Mouse (Mus musculus) G1E (cell line): ENCODE results near the gene Acot2. TPM values are rescaled to one million over a fixed set of nuclear protein-coding genes. Genes with fewer than 3 reads are reported as not detected.
"Not testable (repeated sequence)": the region's sequence is repeated elsewhere in the genome, so short reads cannot be mapped to it uniquely, and the experiment has no call there.

Experiments used
- ATAC-seq: 2 replicates; pipeline ENCODE4 v1.8.0; 2016; ENCODE audit warnings: mild to moderate bottlenecking; ENCODE audit not compliant: insufficient number of reproducible peaks, poor library complexity, low FRiP score, severe bottlenecking; ENCODE audit errors: extremely low read depth
- DNase-seq: peaks from one replicate; pipeline ENCODE4 v3.0.0; 2012; ENCODE audit warnings: low spot score
- H3K27me3 ChIP-seq: 2 replicates; pipeline ENCODE4 v1.6.1; 2012; ENCODE audit warnings: mild to moderate bottlenecking, low read length, inconsistent platforms; ENCODE audit not compliant: insufficient read depth
- H3K36me3 ChIP-seq: replicated peaks from 2 replicates; pipeline ENCODE3; 2012; ENCODE audit warnings: mild to moderate bottlenecking, inconsistent platforms
- H3K4me1 ChIP-seq: 2 replicates; pipeline ENCODE4 v1.6.1; 2012; ENCODE audit warnings: low read depth, low read length, inconsistent platforms, mixed read lengths; ENCODE audit not compliant: insufficient read depth
- H3K4me3 ChIP-seq: 2 replicates; pipeline ENCODE4 v1.5.1; 2012; ENCODE audit warnings: low read depth, mild to moderate bottlenecking, inconsistent platforms, low read length, moderate library complexity, mixed read lengths
- H3K9me3 ChIP-seq: replicated peaks from 2 replicates; pipeline ENCODE4 v1.6.1; 2012; ENCODE audit warnings: inconsistent platforms
- CTCF ChIP-seq: IDR thresholded peaks from 2 replicates; pipeline ENCODE4 v1.5.1; 2012; ENCODE audit warnings: low read depth, low read length, inconsistent platforms, mixed read lengths
- GATA1 ChIP-seq: IDR thresholded peaks from 2 replicates; pipeline ENCODE4 v1.6.1; 2012; ENCODE audit warnings: borderline replicate concordance, low read length, inconsistent platforms, mixed read lengths
- GATA2 ChIP-seq: IDR thresholded peaks from 2 replicates; pipeline ENCODE4 v1.6.1; 2012; ENCODE audit warnings: low read depth, low read length, inconsistent platforms, borderline replicate concordance
- POLR2AphosphoS5 ChIP-seq: IDR thresholded peaks from 2 replicates; pipeline ENCODE4 v1.6.1; 2012; ENCODE audit warnings: low read depth, low read length, inconsistent platforms; ENCODE audit not compliant: insufficient replicate concordance
- TAL1 ChIP-seq: conservative IDR thresholded peaks from 2 replicates; pipeline ENCODE4 v1.6.1; 2012; ENCODE audit warnings: low read depth, low read length, inconsistent platforms, mixed read lengths
- polyA plus RNA-seq: library from polyadenylated mRNA; stranded (reverse); fragments of >175 nt; gene quantifications from 2 replicates; pipeline ENCODE4 v1.2.3, GENCODE M21; 2012
- total RNA-seq, 2 experiments: library from RNA; stranded (forward) in 1 of 2; stranded (reverse) in 1 of 2; fragments of 200-1000 nt in 1 of 2; fragments of >200 nt in 1 of 2; fragmentation: Nextera tagmentation in 1 of 2; gene quantifications; 2 replicates each; pipeline ENCODE4 v1.2.3; 2014 to 2017

The Acot2 gene
- total and polyA plus RNA-seq, 3 experiments, result 0.02 to 0.22 TPM; not detected in 1

DNA sequence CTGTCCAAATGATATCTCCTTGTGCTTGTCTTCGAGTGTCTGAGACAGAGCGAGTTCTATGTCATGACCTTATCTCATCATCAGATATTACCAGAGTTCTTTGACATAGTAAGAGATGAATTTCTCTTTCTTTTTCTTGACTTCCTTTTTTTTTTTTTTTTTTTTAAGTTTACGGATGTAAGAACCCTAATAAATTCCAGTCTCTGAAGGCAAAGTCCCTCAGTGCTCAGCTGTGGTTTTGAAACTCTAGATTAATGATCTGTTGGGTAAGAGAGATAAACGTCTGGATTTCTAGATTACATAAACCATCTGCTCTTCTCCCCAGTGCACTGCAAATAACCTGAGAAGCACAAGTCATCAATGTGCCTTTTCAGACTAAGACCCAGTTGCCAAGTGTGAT lies 46.4 kb downstream of the Acot2 start:
- TF ChIP-seq GATA1 (no peak), GATA2 (no peak), CTCF (no peak), TAL1 (peak; percentile 86), POLR2AphosphoS5 (no peak)
- H3K9me3 ChIP-seq, result peaks cover 13% of the 10 kb centered on the region
- H3K36me3 ChIP-seq, result no peaks in the 10 kb centered on the region
- no peak for DNase-seq
- H3K4me1 ChIP-seq, result peaks cover 45% of the 10 kb centered on the region
- H3K4me3 ChIP-seq, result no peak overlapping the region
- no peaks in the 10 kb centered on the region for H3K27me3 ChIP-seq
- peak; percentile 89 for ATAC-seq

DNA sequence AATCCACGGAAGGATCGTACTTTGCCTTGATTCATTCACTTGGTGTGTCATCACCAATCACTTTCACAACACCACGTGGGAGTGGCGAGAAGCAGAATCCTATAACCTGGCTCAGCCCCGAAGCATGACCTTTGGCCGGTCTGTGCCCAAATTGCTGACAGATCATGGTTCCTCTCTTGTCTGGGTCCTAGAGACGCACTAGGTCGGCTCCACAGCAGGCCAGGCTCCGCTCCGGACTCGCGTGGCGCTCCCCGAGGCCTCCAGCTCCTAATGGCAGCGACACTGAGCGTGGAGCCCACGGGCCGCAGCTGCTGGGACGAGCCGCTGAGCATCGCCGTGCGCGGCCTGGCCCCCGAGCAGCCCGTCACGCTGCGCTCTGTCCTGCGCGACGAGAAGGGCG lies 50.6 kb downstream of the Acot2 start, which contains the start of gene Acot4:
Acot4 (plus strand) TSS at position 139 of the 400 bp plus-strand sequence.
- DNase-seq, H3K4me3 ChIP-seq, H3K27me3 ChIP-seq, H3K36me3 ChIP-seq, ATAC-seq: not testable (repeated sequence)
- Histone ChIP-seq H3K4me1 (peaks cover 28% of the 10 kb centered on the region), H3K9me3 (peaks cover 19% of the 10 kb centered on the region)

DNA sequence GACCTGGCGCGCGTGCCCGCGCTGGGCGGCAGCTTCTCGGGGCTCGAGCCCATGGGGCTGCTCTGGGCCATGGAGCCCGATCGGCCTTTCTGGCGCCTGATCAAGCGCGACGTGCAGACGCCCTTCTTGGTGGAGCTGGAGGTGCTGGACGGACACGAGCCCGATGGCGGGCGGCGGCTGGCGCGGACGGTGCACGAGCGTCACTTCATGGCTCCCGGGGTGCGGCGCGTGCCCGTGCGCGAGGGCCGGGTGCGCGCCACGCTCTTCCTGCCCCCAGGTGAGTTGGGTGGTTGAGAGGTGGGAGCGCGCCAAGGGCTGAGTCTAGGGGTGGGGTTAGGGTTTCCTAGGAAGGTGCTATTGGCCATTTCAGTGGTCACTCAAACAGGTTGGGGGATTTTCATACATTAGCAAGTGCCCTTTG lies 51.0 kb downstream of the Acot2 start, which contains the start of gene Gm49366:
Gm49366 (plus strand) TSS at position 245 of the 421 bp plus-strand sequence.
- Histone ChIP-seq H3K9me3 (peaks cover 19% of the 10 kb centered on the region), H3K4me1 (peaks cover 24% of the 10 kb centered on the region), H3K27me3 (peaks cover 12% of the 10 kb centered on the region)
- DNase-seq, ATAC-seq, H3K36me3 ChIP-seq, H3K4me3 ChIP-seq: not testable (repeated sequence)

DNA sequence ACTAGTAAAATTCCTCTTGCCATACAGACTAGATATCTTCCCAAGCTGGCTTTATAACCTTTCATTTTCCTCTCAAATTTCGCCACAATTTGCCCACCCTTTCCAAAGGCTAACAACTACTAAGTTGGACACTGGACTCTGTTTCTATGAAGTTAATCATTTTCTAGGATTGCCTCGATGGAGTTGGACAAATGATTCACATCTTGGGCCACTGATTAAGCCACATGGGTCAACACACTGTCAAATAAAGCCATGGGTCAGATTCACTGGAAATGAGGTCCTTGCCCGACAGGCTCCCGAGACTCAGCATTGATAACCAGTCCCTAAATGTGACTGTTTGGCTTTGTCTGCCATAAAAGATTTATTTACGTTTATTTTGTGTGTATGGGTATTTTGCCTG lies 54.6 kb downstream of the Acot2 start:
- Histone ChIP-seq H3K4me3 (no peak overlapping the region), H3K4me1 (peaks cover 6% of the 10 kb centered on the region), H3K36me3 (no peaks in the 10 kb centered on the region), H3K27me3 (peaks cover 22% of the 10 kb centered on the region), H3K9me3 (peaks cover 19% of the 10 kb centered on the region)
- TF ChIP-seq GATA2 (no peak), POLR2AphosphoS5 (no peak), CTCF (no peak), GATA1 (no peak), TAL1 (no peak)
- DNase-seq (no peak), ATAC-seq (no peak)

Other genes starting within 250 kb of the Acot2 start
- gene Papln, start 224.2 kb upstream of the Acot2 start, total RNA-seq (2014; fragmentation: Nextera tagmentation), result not detected in 2 replicates
- 0.05 and 0.06 TPM in 2 replicates for gene Papln, start 224.2 kb upstream of the Acot2 start, total RNA-seq (2017)
- gene Papln, start 224.2 kb upstream of the Acot2 start, polyA plus RNA-seq, result 0.03 and 0.07 TPM in 2 replicates
- gene Numb, start 65.9 kb upstream of the Acot2 start, total RNA-seq (2014; fragmentation: Nextera tagmentation), result 50.2 and 65.8 TPM in 2 replicates
- gene Numb, start 65.9 kb upstream of the Acot2 start, total RNA-seq (2017), result 52.8 and 58.1 TPM in 2 replicates
- gene Numb, start 65.9 kb upstream of the Acot2 start, polyA plus RNA-seq, result 34.4 and 40.1 TPM in 2 replicates
- 25.8 and 30.6 TPM in 2 replicates for gene Riox1, start 37.3 kb upstream of the Acot2 start, total RNA-seq (2014; fragmentation: Nextera tagmentation)
- 28.0 and 35.7 TPM in 2 replicates for gene Riox1, start 37.3 kb upstream of the Acot2 start, total RNA-seq (2017)
- gene Riox1, start 37.3 kb upstream of the Acot2 start, polyA plus RNA-seq, result 107 and 138 TPM in 2 replicates
- gene Heatr4, start 3.0 kb upstream of the Acot2 start, total RNA-seq (2014; fragmentation: Nextera tagmentation), result not detected in 2 replicates
- 0.06 and 0.22 TPM in 2 replicates for gene Heatr4, start 3.0 kb upstream of the Acot2 start, total RNA-seq (2017)
- gene Heatr4, start 3.0 kb upstream of the Acot2 start, polyA plus RNA-seq, result not detected in 2 replicates
- not detected in 2 replicates for gene Acot1, start 21.6 kb downstream of the Acot2 start, total RNA-seq (2014; fragmentation: Nextera tagmentation)
- 0.11 TPM in 1 of 2 replicates, not detected in the other for gene Acot1, start 21.6 kb downstream of the Acot2 start, total RNA-seq (2017)
- gene Acot1, start 21.6 kb downstream of the Acot2 start, polyA plus RNA-seq, result not detected in 2 replicates
- not detected in 2 replicates for gene Acot4, start 50.5 kb downstream of the Acot2 start, total RNA-seq (2014; fragmentation: Nextera tagmentation)
- 0.05 and 0.06 TPM in 2 replicates for gene Acot4, start 50.5 kb downstream of the Acot2 start, total RNA-seq (2017)
- gene Acot4, start 50.5 kb downstream of the Acot2 start, polyA plus RNA-seq, result not detected in 2 replicates
- gene Gm49366, start 51.1 kb downstream of the Acot2 start, total RNA-seq (2014; fragmentation: Nextera tagmentation), result not detected in 2 replicates
- not detected in 2 replicates for gene Gm49366, start 51.1 kb downstream of the Acot2 start, total RNA-seq (2017)
- gene Gm49366, start 51.1 kb downstream of the Acot2 start, polyA plus RNA-seq, result not detected in 2 replicates
- not detected in 2 replicates for gene Acot3, start 64.3 kb downstream of the Acot2 start, total RNA-seq (2014; fragmentation: Nextera tagmentation)
- gene Acot3, start 64.3 kb downstream of the Acot2 start, total RNA-seq (2017), result not detected in 2 replicates
- 0.03 TPM in 2 replicates for gene Acot3, start 64.3 kb downstream of the Acot2 start, polyA plus RNA-seq
- gene Acot5, start 81.5 kb downstream of the Acot2 start, total RNA-seq (2014; fragmentation: Nextera tagmentation), result not detected in 2 replicates
- gene Acot5, start 81.5 kb downstream of the Acot2 start, total RNA-seq (2017), result not detected in 2 replicates
- not detected in 2 replicates for gene Acot5, start 81.5 kb downstream of the Acot2 start, polyA plus RNA-seq
- gene Acot6, start 112.8 kb downstream of the Acot2 start, total RNA-seq (2014; fragmentation: Nextera tagmentation), result not detected in 2 replicates
- gene Acot6, start 112.8 kb downstream of the Acot2 start, total RNA-seq (2017), result 0.12 and 0.33 TPM in 2 replicates
- gene Acot6, start 112.8 kb downstream of the Acot2 start, polyA plus RNA-seq, result not detected in 2 replicates
- gene Dnal1, start 126.5 kb downstream of the Acot2 start, total RNA-seq (2014; fragmentation: Nextera tagmentation), result 1.1 and 3.6 TPM in 2 replicates
- 0.49 and 0.76 TPM in 2 replicates for gene Dnal1, start 126.5 kb downstream of the Acot2 start, total RNA-seq (2017)
- gene Dnal1, start 126.5 kb downstream of the Acot2 start, polyA plus RNA-seq, result 0.01 and 0.14 TPM in 2 replicates
- gene Pnma1, start 160.6 kb downstream of the Acot2 start, total RNA-seq (2014; fragmentation: Nextera tagmentation), result 0.58 and 0.83 TPM in 2 replicates
- 0.76 and 1.5 TPM in 2 replicates for gene Pnma1, start 160.6 kb downstream of the Acot2 start, total RNA-seq (2017)
- 0.14 TPM in 2 replicates for gene Pnma1, start 160.6 kb downstream of the Acot2 start, polyA plus RNA-seq
- gene Elmsan1, start 231.0 kb downstream of the Acot2 start, total RNA-seq (2014; fragmentation: Nextera tagmentation), result 66.7 and 72.7 TPM in 2 replicates
- gene Elmsan1, start 231.0 kb downstream of the Acot2 start, total RNA-seq (2017), result 21.0 and 21.4 TPM in 2 replicates
- gene Elmsan1, start 231.0 kb downstream of the Acot2 start, polyA plus RNA-seq, result 125 and 140 TPM in 2 replicates